Mouse (Mus musculus) c-Kit-negative CD71-positive TER-119-positive erythroid progenitor cells, embryonic 14.5 days (primary cell): ENCODE data around the gene Tmprss4.

Source experiments
- DNase-seq: peaks from one replicate; pipeline ENCODE4 v3.0.0-alpha.2; 2013; ENCODE audit warnings: low read depth, low spot score

Gene Tmprss4

DNA sequence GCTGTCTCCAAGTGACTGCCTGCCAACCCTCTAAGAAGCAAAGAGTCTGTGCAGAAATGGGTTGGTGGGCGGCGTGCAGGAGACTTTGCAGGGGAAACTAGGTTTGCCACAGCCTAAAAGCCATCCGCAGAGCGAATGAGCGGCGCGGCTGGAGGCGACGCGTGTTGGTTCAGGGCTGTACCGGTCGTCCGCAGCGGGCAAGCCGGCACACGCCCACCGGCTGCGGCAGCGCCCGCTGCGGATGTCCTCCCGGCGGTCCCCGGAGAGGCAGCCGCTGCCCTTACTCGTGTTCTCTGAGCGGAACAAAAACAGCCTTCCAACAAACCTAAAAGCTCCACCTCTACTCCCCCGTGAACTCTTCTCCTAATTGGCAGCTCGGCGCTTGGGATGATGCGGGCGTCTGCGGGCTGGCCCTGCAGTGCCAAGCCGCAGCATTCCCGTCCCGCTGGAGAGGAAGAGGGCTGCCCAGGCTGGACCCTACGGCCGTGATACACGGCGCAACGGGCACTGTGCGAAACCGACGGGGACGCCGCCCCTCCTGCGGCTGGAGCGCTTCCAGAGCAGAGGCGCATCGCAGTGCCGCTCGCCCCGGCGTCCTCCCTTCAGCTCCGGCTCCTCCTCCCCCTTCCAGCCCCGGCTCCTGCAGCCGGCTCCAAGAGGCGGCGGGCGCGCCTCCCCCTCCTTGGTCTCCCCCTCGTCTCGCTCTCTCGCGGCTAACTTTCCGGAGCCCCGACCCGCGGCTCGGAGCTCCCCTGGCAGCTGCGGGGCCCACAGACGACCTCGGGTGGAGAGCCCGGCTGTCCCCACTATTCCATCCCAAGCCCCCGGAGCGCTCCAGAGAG, 65.5 kb downstream of the Tmprss4 start, which contains the start of gene Scn4b:
TSS of gene Scn4b (plus strand) at position 205 of the 842 bp plus-strand sequence.
- no peak for DNase-seq

DNA sequence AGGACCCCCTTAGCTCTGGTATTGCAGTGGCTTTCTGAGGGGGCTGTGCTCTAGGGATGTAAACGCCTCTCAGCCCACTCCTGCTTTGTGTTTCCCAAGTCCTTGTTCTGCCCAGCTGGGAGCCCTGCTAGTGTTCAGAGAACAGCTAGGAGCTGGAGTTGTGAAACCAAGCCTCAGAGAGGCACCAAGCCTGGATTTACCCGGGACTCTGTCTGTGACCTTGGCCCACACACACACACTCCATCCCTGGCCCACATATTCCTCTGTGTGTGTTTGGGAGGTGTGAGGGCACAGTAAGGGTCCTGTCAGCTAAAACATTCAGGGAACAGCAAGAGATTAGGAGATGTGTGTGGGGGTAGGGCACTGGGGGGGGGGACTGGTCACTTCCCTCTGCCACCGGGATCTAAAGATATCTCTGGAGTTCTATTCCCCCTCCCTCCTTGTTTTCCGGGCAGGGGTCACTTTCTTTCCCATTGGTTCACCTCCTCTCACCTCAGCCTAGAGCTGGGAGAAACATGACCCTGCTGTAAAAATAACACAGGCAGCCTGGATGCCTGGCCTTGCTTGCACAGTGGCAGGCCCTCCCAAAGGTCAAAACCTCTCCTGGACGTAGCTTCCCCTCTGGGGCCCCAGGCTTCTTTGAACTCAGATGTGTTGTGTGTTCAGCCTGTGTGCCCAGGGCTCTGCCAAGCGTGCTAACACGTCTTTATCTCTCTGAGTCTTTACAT, 67.3 kb downstream of the Tmprss4 start:
- no peak for DNase-seq

DNA sequence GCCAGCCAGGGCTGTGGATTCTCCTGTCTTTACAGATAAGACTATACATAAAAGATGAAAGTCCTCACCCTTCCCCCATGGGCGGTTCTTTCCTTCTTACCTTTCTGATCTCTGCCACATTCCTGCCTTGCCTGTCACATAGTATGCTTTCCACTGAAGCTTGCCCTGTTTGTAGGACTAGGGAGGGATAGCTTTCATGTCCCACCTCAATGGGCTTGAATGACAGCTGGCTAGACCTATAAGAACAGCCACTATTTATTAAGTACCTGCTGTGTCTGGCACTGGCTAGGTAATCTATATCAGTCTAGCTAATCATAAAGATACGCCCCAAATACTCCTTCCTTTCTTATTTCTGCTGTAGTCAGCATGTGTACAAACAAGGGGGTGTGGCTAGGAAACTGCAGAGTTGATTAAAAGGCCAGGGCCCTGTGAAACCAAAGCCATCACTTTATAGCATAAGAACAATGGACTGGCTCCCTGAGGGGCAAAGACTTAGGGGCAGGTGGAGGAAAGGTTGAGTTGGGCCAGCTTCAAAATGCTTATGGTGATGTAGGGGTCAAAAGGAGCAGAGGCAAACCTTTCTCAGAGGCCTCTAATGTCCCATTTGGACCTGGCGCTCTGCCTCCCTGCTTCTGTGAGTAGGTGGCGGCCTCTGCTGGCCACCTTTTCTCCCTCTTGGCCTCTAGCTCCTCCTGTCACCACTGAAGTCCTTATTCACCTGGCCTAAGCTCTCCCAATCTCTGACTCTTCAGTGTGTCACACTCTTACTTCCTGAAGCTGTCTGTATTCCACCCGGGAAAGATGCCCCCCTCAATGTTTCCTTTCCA, 70.2 kb downstream of the Tmprss4 start:
- DNase-seq, result no peak

DNA sequence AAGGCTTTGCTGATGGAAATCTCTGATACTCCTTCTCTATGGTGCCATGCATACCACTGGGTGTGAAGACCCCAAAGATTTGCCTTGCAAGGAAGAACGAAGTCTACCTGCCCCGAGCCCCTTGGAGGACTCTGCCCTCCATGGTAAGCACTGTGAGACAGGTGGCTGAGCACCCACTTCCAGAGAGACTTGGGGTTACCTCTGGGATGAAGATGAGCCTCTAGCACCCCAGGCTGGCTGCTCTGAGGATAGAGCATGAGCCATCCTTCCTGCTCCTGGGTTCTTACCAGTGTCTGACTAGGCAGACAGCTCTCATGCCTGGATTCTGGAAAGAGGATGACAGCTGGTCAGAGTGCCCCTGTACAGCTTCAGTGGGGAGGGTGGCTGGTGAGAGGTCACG, 73.8 kb downstream of the Tmprss4 start:
- no peak for DNase-seq

DNA sequence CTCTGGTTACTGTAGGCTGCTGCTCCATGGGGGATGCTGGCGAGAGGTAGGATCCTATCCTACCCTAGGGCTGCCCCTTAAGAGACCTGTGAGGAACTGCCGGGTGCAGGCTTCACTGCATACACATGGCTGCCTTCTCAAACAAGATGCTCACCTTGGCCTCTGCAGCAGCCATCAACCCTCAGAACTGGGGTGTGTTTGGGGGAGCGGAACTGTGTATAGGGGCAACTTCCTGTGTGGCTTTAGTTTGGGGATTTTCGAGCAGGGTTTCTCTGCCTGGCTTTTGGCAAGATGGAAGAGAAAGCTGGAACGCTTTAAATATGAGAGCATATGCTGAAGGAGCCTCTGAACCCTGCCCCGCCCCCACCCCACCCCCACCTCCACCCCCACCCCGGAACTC, 77.0 kb downstream of the Tmprss4 start:
- DNase-seq, result no peak

DNA sequence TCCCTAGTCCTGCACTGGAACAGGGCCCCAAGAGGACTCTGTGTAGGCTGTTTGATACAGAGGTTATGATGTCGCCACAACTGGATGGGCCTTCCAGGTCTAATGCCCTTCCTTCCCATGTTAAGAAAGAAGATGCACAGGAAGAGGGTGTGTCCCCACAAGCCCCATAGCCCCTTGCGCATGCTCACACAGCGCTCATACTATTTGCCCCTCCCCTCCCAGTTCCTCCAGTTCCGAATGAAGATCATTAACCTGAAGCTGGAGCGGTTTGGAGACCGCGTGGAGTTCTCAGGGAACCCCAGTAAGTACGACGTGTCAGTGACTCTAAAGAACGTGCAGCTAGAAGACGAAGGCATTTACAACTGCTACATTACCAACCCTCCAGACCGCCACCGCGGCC, 78.7 kb downstream of the Tmprss4 start:
- no peak for DNase-seq
